Mouse (Mus musculus) C2C12 (cell line): Measurements from ENCODE around the gene Macrod1. TPM values are rescaled to one million over a fixed set of nuclear protein-coding genes. Genes with fewer than 3 reads are reported as not detected.

ENCODE experiments used
- H3K27me3 ChIP-seq: one replicate; pipeline ENCODE4 v1.6.1; 2011; ENCODE audit not compliant: control insufficient read depth, insufficient read depth, insufficient read length
- H3K36me3 ChIP-seq: one replicate; pipeline ENCODE4 v1.6.1; 2011; ENCODE audit not compliant: control insufficient read depth, insufficient read depth
- H3K4me3 ChIP-seq: one replicate; pipeline ENCODE4 v1.5.1; 2011; ENCODE audit warnings: mild to moderate bottlenecking, control low read depth; ENCODE audit not compliant: poor library complexity, insufficient read depth, severe bottlenecking
- H3K79me2 ChIP-seq: one replicate; pipeline ENCODE4 v1.6.1; 2011; ENCODE audit not compliant: control insufficient read depth, insufficient read depth
- H3K79me3 ChIP-seq: one replicate; pipeline ENCODE4 v1.6.1; 2011; ENCODE audit warnings: low read depth, control low read depth
- H3ac ChIP-seq: one replicate; pipeline ENCODE3; 2011; ENCODE audit warnings: low read depth; ENCODE audit not compliant: control insufficient read depth, insufficient read length
- CEBPB ChIP-seq: IDR thresholded peaks from one replicate; pipeline ENCODE4 v1.6.1; 2011; ENCODE audit warnings: low read depth, mild to moderate bottlenecking, control low read depth, moderate library complexity
- CTCF ChIP-seq: IDR thresholded peaks from one replicate; pipeline ENCODE4 v1.5.1; 2011; ENCODE audit not compliant: control insufficient read depth, insufficient read depth, insufficient read length
- FOSL1 ChIP-seq: IDR thresholded peaks from one replicate; pipeline ENCODE4 v1.8.0; 2011; ENCODE audit warnings: mild to moderate bottlenecking, low read length; ENCODE audit not compliant: poor library complexity, insufficient read depth, severe bottlenecking
- MAX ChIP-seq: IDR thresholded peaks from one replicate; pipeline ENCODE4 v1.6.1; 2011; ENCODE audit warnings: mild to moderate bottlenecking, control low read depth
- MYOD1 ChIP-seq: IDR thresholded peaks from one replicate; pipeline ENCODE4 v1.6.1; 2011; ENCODE audit warnings: low read depth; ENCODE audit not compliant: control insufficient read depth, insufficient read length
- MYOG ChIP-seq: IDR thresholded peaks from one replicate; pipeline ENCODE4 v1.6.1; 2011; ENCODE audit not compliant: control insufficient read depth, insufficient read length; ENCODE audit errors: extremely low read depth
- USF1 ChIP-seq: IDR thresholded peaks from one replicate; pipeline ENCODE4 v1.6.1; 2011; ENCODE audit warnings: low read depth, mild to moderate bottlenecking, control low read depth, moderate library complexity
- polyA plus RNA-seq: library from polyadenylated mRNA; unstranded; fragments of >200 nt; fragmentation: generic; extraction: Trizol; gene quantifications from one replicate; pipeline ENCODE4 v1.2.1, GENCODE M21; 2012; ENCODE audit warnings: missing spikeins

Gene Macrod1
- polyA plus RNA-seq, 1 experiment, result 8.3 TPM

- Histone ChIP-seq H3K79me2 (no peaks in the 10 kb centered on the region), H3ac (no peak overlapping the region), H3K4me3 (no peak overlapping the region), H3K36me3 (no peaks in the 10 kb centered on the region), H3K79me3 (no peaks in the 10 kb centered on the region), H3K27me3 (no peaks in the 10 kb centered on the region)
- TF ChIP-seq MAX (no peak), FOSL1 (no peak), MYOG (no peak), MYOD1 (no peak), CEBPB (no peak), CTCF (no peak), USF1 (no peak)
These were observed 132.4 kb downstream of the Macrod1 start for GRCm38 (mm10) chr19:7189026-7189425.

GRCm38 (mm10) chr19:7190986-7191385, 134.4 kb downstream of the Macrod1 start:
- H3K4me3 ChIP-seq, result no peak overlapping the region
- H3K79me3 ChIP-seq, result no peaks in the 10 kb centered on the region
- peaks cover under 1% of the 10 kb centered on the region for H3K36me3 ChIP-seq
- no peak for TF ChIP-seq USF1
- TF ChIP-seq FOSL1, result no peak
- TF ChIP-seq MYOG, result no peak
- TF ChIP-seq CTCF, result no peak
- TF ChIP-seq MYOD1, result no peak
- no peaks in the 10 kb centered on the region for H3K79me2 ChIP-seq
- no peaks in the 10 kb centered on the region for H3K27me3 ChIP-seq
- no peak overlapping the region for H3ac ChIP-seq

GRCm38 (mm10) chr19:7191639-7192038, 135.0 kb downstream of the Macrod1 start:
- Histone ChIP-seq H3K79me3 (no peaks in the 10 kb centered on the region), H3K36me3 (peaks cover 5% of the 10 kb centered on the region), H3K27me3 (no peaks in the 10 kb centered on the region), H3K79me2 (no peaks in the 10 kb centered on the region), H3K4me3 (no peak overlapping the region), H3ac (no peak overlapping the region)
- no peak for TF ChIP-seq MYOG
- TF ChIP-seq FOSL1, result no peak
- no peak for TF ChIP-seq USF1
- TF ChIP-seq CEBPB, result no peak
- no peak for TF ChIP-seq MYOD1
- no peak for TF ChIP-seq MAX
- no peak for TF ChIP-seq CTCF

- H3K79me2 ChIP-seq, result no peaks in the 10 kb centered on the region
- H3K4me3 ChIP-seq, result no peak overlapping the region
- no peaks in the 10 kb centered on the region for H3K79me3 ChIP-seq
- TF ChIP-seq MYOD1 (no peak), MAX (no peak), CTCF (no peak), CEBPB (no peak)
- H3ac ChIP-seq, result no peak overlapping the region
- no peaks in the 10 kb centered on the region for H3K27me3 ChIP-seq
- H3K36me3 ChIP-seq, result peaks cover 11% of the 10 kb centered on the region
These were observed 136.0 kb downstream of the Macrod1 start for GRCm38 (mm10) chr19:7192561-7192967.

GRCm38 (mm10) chr19:7195900-7196728, 139.5 kb downstream of the Macrod1 start:
- Histone ChIP-seq H3K79me2 (no peaks in the 10 kb centered on the region), H3K36me3 (peaks cover 41% of the 10 kb centered on the region), H3K79me3 (no peaks in the 10 kb centered on the region), H3K27me3 (no peaks in the 10 kb centered on the region), H3ac (no peak overlapping the region), H3K4me3 (no peak overlapping the region)
- TF ChIP-seq USF1 (no peak), CTCF (peak; percentile 83), MYOG (no peak)

GRCm38 (mm10) chr19:7196741-7197270, 140.2 kb downstream of the Macrod1 start:
- Histone ChIP-seq H3K4me3 (no peak overlapping the region), H3ac (no peak overlapping the region), H3K79me2 (no peaks in the 10 kb centered on the region), H3K27me3 (no peaks in the 10 kb centered on the region), H3K79me3 (no peaks in the 10 kb centered on the region), H3K36me3 (peaks cover 48% of the 10 kb centered on the region)
- TF ChIP-seq CEBPB, result no peak
- TF ChIP-seq MYOG, result no peak
- no peak for TF ChIP-seq MAX
- TF ChIP-seq USF1, result no peak
- no peak for TF ChIP-seq CTCF
- TF ChIP-seq MYOD1, result no peak
- no peak for TF ChIP-seq FOSL1
